Mouse (Mus musculus) intestine, embryonic 14.5 days (tissue): ENCODE data around the gene Cpeb1. TPM values are rescaled to one million over a fixed set of nuclear protein-coding genes. Genes with fewer than 3 reads are reported as not detected.
A peak's percentile ranks its signal among the peaks of the same experiment; 100 is the strongest.

Experiments
- ATAC-seq: fragments of 200-750 bp; cut with Nextera tagmentation; replicated peaks from 2 replicates; pipeline ENCODE4 v1.8.0; 2017; ENCODE audit warnings: low read depth, moderate number of reproducible peaks, moderate TSS enrichment, moderate library complexity; ENCODE audit not compliant: low FRiP score, low TSS enrichment
- DNase-seq: peaks from one replicate; pipeline ENCODE4 v3.0.0-alpha.2; 2018; ENCODE audit warnings: low spot score
- H3K27ac ChIP-seq: fragments of 300-500 bp; sonication (generic); 2 replicates; pipeline ENCODE4 v1.5.1; 2014; ENCODE audit warnings: low read depth, mild to moderate bottlenecking, control low read depth
- H3K27me3 ChIP-seq: fragments of 300-500 bp; sonication (generic); replicated peaks from 2 replicates; pipeline ENCODE4 v1.6.1; 2014; ENCODE audit warnings: low read length, control low read depth; ENCODE audit not compliant: control insufficient read depth, insufficient read depth
- H3K36me3 ChIP-seq: fragments of 300-500 bp; sonication (generic); 2 replicates; pipeline ENCODE4 v1.6.1; 2014; ENCODE audit warnings: low read length, control low read depth; ENCODE audit not compliant: control insufficient read depth, insufficient read depth
- H3K4me1 ChIP-seq: fragments of 300-500 bp; sonication (generic); replicated peaks from 2 replicates; pipeline ENCODE4 v1.6.1; 2014; ENCODE audit warnings: low read length, control low read depth, mixed read lengths; ENCODE audit not compliant: control insufficient read depth, insufficient read depth
- H3K4me2 ChIP-seq: fragments of 300-500 bp; sonication (generic); 2 replicates; pipeline ENCODE4 v1.6.1; 2014; ENCODE audit warnings: low read length
- H3K4me3 ChIP-seq: fragments of 300-500 bp; sonication (generic); 2 replicates; pipeline ENCODE4 v1.5.1; 2014; ENCODE audit warnings: low read depth, low read length, control low read depth, mixed read lengths
- H3K9ac ChIP-seq: fragments of 300-500 bp; sonication (generic); 2 replicates; pipeline ENCODE4 v1.6.1; 2014; ENCODE audit warnings: mild to moderate bottlenecking, low read length
- H3K9me3 ChIP-seq: fragments of 300-500 bp; sonication (generic); 2 replicates; pipeline ENCODE4 v1.6.1; 2016; ENCODE audit warnings: low read length, control low read depth; ENCODE audit not compliant: control insufficient read depth
- WGBS: fragments of 180-500 bp; shearing (Covaris S2); extraction: QIAGEN DNeasy Blood & Tissue Kit; methylation state at CpG from one replicate; pipeline ENCODE4 v1.1.7; 2014; 5-methylcytosine and 5-hydroxymethylcytosine counted together
- polyA plus RNA-seq: library from polyadenylated mRNA; unstranded; fragments of >200 nt; fragmentation: Nextera tagmentation; extraction: Ambion mirVana; gene quantifications from 2 replicates; pipeline ENCODE4 v1.2.1, GENCODE M21; 2014

Cpeb1 gene
- 1.3 and 2.0 TPM in 2 replicates for polyA plus RNA-seq

DNA sequence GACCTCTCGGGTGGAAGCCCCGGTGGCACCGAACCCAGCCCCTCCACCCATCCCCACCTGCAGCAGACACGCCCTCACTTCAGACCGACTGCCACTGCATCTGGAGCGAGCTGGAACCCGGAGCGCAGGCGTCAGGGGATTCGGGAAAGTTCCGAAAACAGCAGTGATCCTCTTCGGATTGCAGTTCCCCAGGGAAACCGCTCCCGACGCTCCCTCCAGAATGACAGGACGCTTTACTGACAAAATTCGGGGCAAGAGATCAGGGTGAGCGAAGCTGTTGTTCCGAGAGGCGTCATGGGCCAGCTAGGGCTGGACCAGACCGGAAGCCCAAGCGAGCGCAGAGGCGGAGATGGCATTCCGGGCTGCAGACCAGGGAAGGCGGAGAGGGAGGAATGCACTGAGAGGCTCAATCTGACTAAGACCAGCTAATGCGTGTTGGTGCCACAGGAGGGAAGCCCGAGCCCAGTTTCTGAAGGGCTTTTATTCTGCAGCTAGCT lies at the start of gene Cpeb1:
Gene Cpeb1 (minus strand): TSS at position 311 of the 497 bp plus-strand sequence.
- Histone ChIP-seq H3K9me3 (no peaks in the 10 kb centered on the region), H3K36me3 (no peaks in the 10 kb centered on the region), H3K4me2 (peak within 1 kb of the TSS; percentile 83), H3K27me3 (peaks cover 83% of the 10 kb centered on the region), H3K9ac (no peak within 1 kb of the TSS), H3K27ac (no peak within 1 kb of the TSS), H3K4me1 (peaks cover 3% of the 10 kb centered on the region; the same call in 1 of the 2 replicates), H3K4me3 (peak within 1 kb of the TSS; percentile 46)
- DNase-seq (peak; percentile 68), ATAC-seq (0 out of 2 replicates have a peak, but pooled peaks have one; percentile 45)
- 2% methylated on average over 28 of the region's 28 CpGs for WGBS

DNA sequence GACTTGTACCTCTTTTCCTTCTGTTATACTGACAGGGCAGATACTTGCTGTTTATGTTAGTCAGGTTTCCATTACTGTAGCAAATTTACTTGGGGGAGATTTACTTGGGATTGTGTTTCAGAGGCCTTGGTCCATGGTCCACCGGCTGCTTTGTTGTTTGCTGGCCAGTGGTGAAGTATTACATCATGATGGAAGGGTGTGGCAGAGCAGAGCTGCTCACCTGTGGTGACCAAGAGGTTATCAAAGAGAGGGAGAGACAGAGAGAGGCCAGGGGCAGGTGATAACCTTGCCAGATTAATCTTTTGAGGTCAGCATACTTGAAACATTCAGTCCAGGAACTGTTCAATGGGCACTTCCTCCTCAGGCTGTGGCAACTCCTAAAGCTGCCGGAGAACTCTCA lies 45.8 kb upstream of the Cpeb1 start:
- Histone ChIP-seq H3K9ac (no peak overlapping the region), H3K4me1 (no peaks in the 10 kb centered on the region), H3K4me3 (no peak overlapping the region), H3K36me3 (no peaks in the 10 kb centered on the region), H3K4me2 (no peak overlapping the region), H3K27ac (no peak overlapping the region), H3K27me3 (no peaks in the 10 kb centered on the region), H3K9me3 (no peaks in the 10 kb centered on the region)
- WGBS = 64% methylated on average over 2 of the region's 2 CpGs
- ATAC-seq (no peak), DNase-seq (no peak)

- Histone ChIP-seq H3K9ac (no peak within 1 kb of the TSS), H3K36me3 (no peaks in the 10 kb centered on the region), H3K4me3 (no peak within 1 kb of the TSS), H3K4me2 (no peak within 1 kb of the TSS), H3K27ac (no peak within 1 kb of the TSS), H3K27me3 (0 out of 2 replicates have a peak, but pooled peaks cover 7% of the 10 kb centered on the region), H3K4me1 (0 out of 2 replicates have a peak, but pooled peaks cover 3% of the 10 kb centered on the region), H3K9me3 (no peaks in the 10 kb centered on the region)
- ATAC-seq (no peak), DNase-seq (no peak)
- 63% methylated on average over 7 of the region's 7 CpGs for WGBS
These were observed 42.9 kb upstream of the Cpeb1 start, which contains the start of gene BC048679 for GRCm38 (mm10) chr7:81498181-81498580. TSS of gene BC048679 (minus strand) at chr7:81498281.

DNA sequence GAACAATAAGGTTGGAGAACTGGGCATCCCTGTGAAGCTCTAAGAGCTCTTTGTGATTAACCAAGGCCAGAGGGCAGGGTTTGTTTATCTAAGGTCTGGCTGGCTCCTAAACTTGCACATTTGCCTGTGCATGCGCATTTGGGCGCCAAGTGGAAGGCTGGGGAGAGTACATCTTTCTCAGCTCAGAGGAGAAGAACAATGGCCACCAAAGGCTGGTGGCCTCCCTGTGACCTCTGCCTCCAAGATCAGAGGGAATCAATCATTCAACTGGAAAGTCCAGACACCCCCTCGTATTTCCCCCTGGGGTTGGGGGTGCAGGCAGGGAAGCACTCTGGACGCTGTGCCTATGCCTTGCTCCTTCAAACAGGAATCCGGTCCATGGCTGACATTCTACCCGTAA lies 41.9 kb upstream of the Cpeb1 start:
- DNase-seq (no peak), ATAC-seq (no peak)
- Histone ChIP-seq H3K9ac (no peak overlapping the region), H3K4me1 (0 out of 2 replicates have a peak, but pooled peaks cover 3% of the 10 kb centered on the region), H3K4me2 (no peak overlapping the region), H3K27me3 (0 out of 2 replicates have a peak, but pooled peaks cover 14% of the 10 kb centered on the region), H3K4me3 (no peak overlapping the region), H3K27ac (no peak overlapping the region), H3K36me3 (no peaks in the 10 kb centered on the region), H3K9me3 (no peaks in the 10 kb centered on the region)
- 18% methylated on average over 6 of the region's 6 CpGs for WGBS

DNA sequence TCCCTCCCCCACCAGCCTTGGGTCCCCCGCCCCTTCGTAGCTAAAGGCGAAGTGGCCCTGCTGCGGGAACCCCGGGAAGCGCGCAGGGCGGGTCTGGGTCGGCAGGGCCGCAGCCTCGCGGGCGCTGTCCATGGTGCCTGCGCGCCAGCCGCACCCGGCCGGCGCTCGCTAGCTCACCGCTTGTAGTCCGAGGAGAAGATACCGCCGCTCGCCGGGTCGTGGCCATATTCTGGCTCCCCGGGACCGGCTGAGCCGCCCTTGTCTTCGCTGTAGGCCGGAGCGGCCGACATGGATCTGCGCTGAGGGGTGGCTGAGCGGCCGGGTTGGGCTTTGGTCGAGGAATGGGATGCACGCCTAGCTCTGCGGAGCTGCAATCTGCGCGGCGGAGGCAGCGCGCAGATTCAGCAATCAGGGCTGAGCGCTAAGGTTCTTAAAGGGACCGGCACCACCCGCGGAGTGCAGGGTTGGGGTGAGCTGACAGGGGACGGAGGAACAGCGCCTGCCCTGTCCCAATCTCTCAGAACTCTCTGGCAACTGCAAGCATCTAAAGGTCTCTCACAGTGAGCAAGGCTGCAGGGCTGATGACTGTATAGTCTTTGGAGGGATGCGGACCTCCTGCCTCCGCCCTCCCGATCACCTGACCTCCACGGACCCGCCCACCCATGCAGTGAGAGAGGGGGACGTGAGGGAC lies 38.2 kb upstream of the Cpeb1 start, which contains the start of gene Ap3b2:
Gene Ap3b2 (minus strand): TSS at position 595 of the 691 bp plus-strand sequence.
- DNase-seq (peak; percentile 90), ATAC-seq (peak; percentile 79)
- peak within 1 kb of the TSS; percentile 61 for H3K4me2 ChIP-seq
- WGBS = under 1% methylated on average over 57 of the region's 57 CpGs
- H3K9me3 ChIP-seq = no peaks in the 10 kb centered on the region
- H3K9ac ChIP-seq = no peak within 1 kb of the TSS
- H3K27ac ChIP-seq = no peak within 1 kb of the TSS
- 0 out of 2 replicates have a peak, but pooled peaks cover 3% of the 10 kb centered on the region for H3K4me1 ChIP-seq
- peak within 1 kb of the TSS; percentile 44 for H3K4me3 ChIP-seq
- H3K27me3 ChIP-seq = 0 out of 2 replicates have a peak, but pooled peaks cover 14% of the 10 kb centered on the region
- H3K36me3 ChIP-seq = no peaks in the 10 kb centered on the region

GRCm38 (mm10) chr7:81492628-81493027 lies 37.4 kb upstream of the Cpeb1 start:
- no peak for ATAC-seq
- no peaks in the 10 kb centered on the region for H3K36me3 ChIP-seq
- no peak overlapping the region for H3K4me3 ChIP-seq

GRCm38 (mm10) chr7:81489649-81490048 lies 34.4 kb upstream of the Cpeb1 start:
- 0 out of 2 replicates have a peak, but pooled peaks cover 10% of the 10 kb centered on the region for H3K27me3 ChIP-seq
- 7% methylated on average over 9 of the region's 9 CpGs for WGBS
- no peak overlapping the region for H3K4me3 ChIP-seq
- no peak overlapping the region for H3K9ac ChIP-seq
- H3K36me3 ChIP-seq = no peaks in the 10 kb centered on the region
- no peak for DNase-seq
- no peak for ATAC-seq
- H3K4me1 ChIP-seq = 0 out of 2 replicates have a peak, but pooled peaks cover 3% of the 10 kb centered on the region
- H3K27ac ChIP-seq = no peak overlapping the region
- no peak overlapping the region for H3K4me2 ChIP-seq
- no peaks in the 10 kb centered on the region for H3K9me3 ChIP-seq

More at GRCm38 (mm10) chr7:81492628-81493027, 37.4 kb upstream of the Cpeb1 start:
- no peak overlapping the region for H3K9ac ChIP-seq
- 0 out of 2 replicates have a peak, but pooled peaks cover 14% of the 10 kb centered on the region for H3K27me3 ChIP-seq
- H3K9me3 ChIP-seq = no peaks in the 10 kb centered on the region
- no peak overlapping the region for H3K27ac ChIP-seq
- 0 out of 2 replicates have a peak, but pooled peaks cover 3% of the 10 kb centered on the region for H3K4me1 ChIP-seq
- DNase-seq = no peak
- 51% methylated on average over 9 of the region's 9 CpGs for WGBS
- peak overlapping the region; percentile 61 for H3K4me2 ChIP-seq

- 16% methylated on average over 8 of the region's 8 CpGs for WGBS
These were observed 25.5 kb upstream of the Cpeb1 start for GRCm38 (mm10) chr7:81480800-81481199.

More at GRCm38 (mm10) chr7:81480800-81481199, 25.5 kb upstream of the Cpeb1 start:
- Histone ChIP-seq H3K4me3 (no peak overlapping the region), H3K9ac (no peak overlapping the region), H3K27ac (no peak overlapping the region), H3K27me3 (peaks cover 22% of the 10 kb centered on the region), H3K4me2 (no peak overlapping the region), H3K9me3 (no peaks in the 10 kb centered on the region), H3K36me3 (no peaks in the 10 kb centered on the region), H3K4me1 (no peaks in the 10 kb centered on the region; the same call in 1 of the 2 replicates)
- DNase-seq = no peak
- ATAC-seq = no peak
